Mouse (Mus musculus) Patski (cell line): ENCODE data around the gene Fra10ac1. TPM values are rescaled to one million over a fixed set of nuclear protein-coding genes. Genes with fewer than 3 reads are reported as not detected.
A peak's percentile ranks its signal among the peaks of the same experiment; 100 is the strongest.

Experiments used
- ATAC-seq: fragments of 100-300 bp; one replicate; pipeline ENCODE4 v1.8.0; 2021
- CTCF ChIA-PET: fragments of 350-600 bp; sonication (Branson Sonifier 250); formaldehyde crosslinking; loops from one replicate; lab custom pipeline; 2022; ENCODE audit warnings: inconsistent platforms; lab: Charles Lee
- POLR2A ChIA-PET: fragments of 350-600 bp; sonication (Branson Sonifier 250); formaldehyde crosslinking; loops from one replicate; lab custom pipeline; 2022; ENCODE audit warnings: antibody characterized with exemption, inconsistent platforms; lab: Charles Lee
- DNase-seq: peaks from one replicate; pipeline ENCODE4 v3.0.0-alpha.2; 2011; ENCODE audit warnings: low read depth, low spot score
- H3K27me3 ChIP-seq: fragments of 371-371 bp; one replicate; pipeline ENCODE4 v1.5.1; 2021
- CTCF ChIP-seq: fragments of 100-300 bp; IDR thresholded peaks from one replicate; pipeline ENCODE4 v1.5.1; 2021
- in situ Hi-C: fragments of 300-500 bp; cut with MboI; formaldehyde crosslinking; loops from 3 replicates; pipeline ENCODE4 v1.11.1; 2018; ENCODE audit warnings: low pct_unique_long_range_greater_than_20kb, mixed read lengths
- polyA plus RNA-seq: library from polyadenylated mRNA; unstranded; gene quantifications from one replicate; pipeline ENCODE4 v1.2.3, GENCODE M21; 2021

The Fra10ac1 gene
- polyA plus RNA-seq, 1 experiment from 2014 or later, result 20.4 TPM

GRCm38 (mm10) chr19:38190606-38191005, 33.4 kb downstream of the Fra10ac1 start:
- no peaks in the 10 kb centered on the region for H3K27me3 ChIP-seq
- in situ Hi-C loops, result loop anchor here (10.0 kb wide), 1 partner anchor 236 kb away; no protein-coding TSS in a partner anchor
- ATAC-seq (no peak), DNase-seq (no peak)
- POLR2A ChIA-PET, result no interaction called here
- TF ChIP-seq CTCF, result no peak
- CTCF ChIA-PET, result no interaction called here

GRCm38 (mm10) chr19:38187345-38187680, 36.6 kb downstream of the Fra10ac1 start:
- no peak for ATAC-seq
- no peak for TF ChIP-seq CTCF
- no peaks in the 10 kb centered on the region for H3K27me3 ChIP-seq
- in situ Hi-C loops, result no loop called here
- POLR2A ChIA-PET, result interaction anchor here (0.7 kb wide), 1 partner anchor 112 kb away, joined by 5 read pairs; no protein-coding TSS in a partner anchor
- CTCF ChIA-PET, result interaction anchor here (1.9 to 2.9 kb wide), 2 partner anchors 10 to 22 kb away, joined by 4 to 8 read pairs; no protein-coding TSS in a partner anchor
- DNase-seq, result no peak

GRCm38 (mm10) chr19:38186631-38187344, 37.2 kb downstream of the Fra10ac1 start:
- ATAC-seq (no peak), DNase-seq (no peak)
- H3K27me3 ChIP-seq, result no peaks in the 10 kb centered on the region
- TF ChIP-seq CTCF, result no peak
- CTCF ChIA-PET, result interaction anchor here (1.9 to 2.9 kb wide), 2 partner anchors 11 to 23 kb away, joined by 4 to 8 read pairs; no protein-coding TSS in a partner anchor
- in situ Hi-C loops, result no loop called here
- POLR2A ChIA-PET, result interaction anchor here (0.7 kb wide), 1 partner anchor 113 kb away, joined by 5 read pairs; no protein-coding TSS in a partner anchor

GRCm38 (mm10) chr19:38179675-38180074, 44.3 kb downstream of the Fra10ac1 start:
- DNase-seq (no peak), ATAC-seq (no peak)
- H3K27me3 ChIP-seq, result no peaks in the 10 kb centered on the region
- TF ChIP-seq CTCF, result no peak
- POLR2A ChIA-PET, result no interaction called here
- CTCF ChIA-PET, result no interaction called here
- in situ Hi-C loops, result no loop called here

- H3K27me3 ChIP-seq, result peaks cover 67% of the 10 kb centered on the region
- in situ Hi-C loops, result no loop called here
- TF ChIP-seq CTCF, result no peak
- ATAC-seq, result no peak
- ChIA-PET CTCF (no interaction called here), POLR2A (no interaction called here)
- DNase-seq, result no peak
Observed at GRCm38 (mm10) chr19:38164633-38165032, 59.3 kb downstream of the Fra10ac1 start.

- no peak for TF ChIP-seq CTCF
- H3K27me3 ChIP-seq, result peaks cover 78% of the 10 kb centered on the region
- ChIA-PET CTCF (no interaction called here), POLR2A (interaction anchor here (0.6 kb wide), 1 partner anchor 380 kb away, joined by 3 read pairs; no protein-coding TSS in a partner anchor)
- no peak for DNase-seq
- ATAC-seq, result no peak
- in situ Hi-C loops, result no loop called here
Observed at GRCm38 (mm10) chr19:38161648-38162354, 62.2 kb downstream of the Fra10ac1 start.

- DNase-seq (no peak), ATAC-seq (no peak)
- peaks cover 57% of the 10 kb centered on the region for H3K27me3 ChIP-seq
- CTCF ChIA-PET, result no interaction called here
- TF ChIP-seq CTCF, result peak; percentile 43
- POLR2A ChIA-PET, result no interaction called here
- in situ Hi-C loops, result no loop called here
Observed at GRCm38 (mm10) chr19:38156243-38156642, 67.7 kb downstream of the Fra10ac1 start.

GRCm38 (mm10) chr19:38143540-38144271, 80.2 kb downstream of the Fra10ac1 start:
- ChIA-PET POLR2A (no interaction called here), CTCF (no interaction called here)
- DNase-seq (no peak), ATAC-seq (no peak)
- peaks cover 54% of the 10 kb centered on the region for H3K27me3 ChIP-seq
- in situ Hi-C loops, result no loop called here
- TF ChIP-seq CTCF, result no peak

Other genes starting within 250 kb of the Fra10ac1 start
- 467 TPM for gene Myof, start 180.6 kb downstream of the Fra10ac1 start, polyA plus RNA-seq
- 24.5 TPM for gene Cep55, start 169.1 kb downstream of the Fra10ac1 start, polyA plus RNA-seq
- not detected for gene Ffar4, start 127.1 kb downstream of the Fra10ac1 start, polyA plus RNA-seq
- gene Rbp4, start 98.9 kb downstream of the Fra10ac1 start, polyA plus RNA-seq, result 2.1 TPM
- gene Pde6c, start 91.4 kb downstream of the Fra10ac1 start, polyA plus RNA-seq, result not detected
- 0.04 TPM for gene Lgi1, start 40.4 kb upstream of the Fra10ac1 start, polyA plus RNA-seq
- 19.2 TPM for gene Slc35g1, start 171.8 kb upstream of the Fra10ac1 start, polyA plus RNA-seq